Mouse (Mus musculus) limb, embryonic 14.5 days (tissue): ENCODE data around the gene Tmem145. TPM values are rescaled to one million over a fixed set of nuclear protein-coding genes. Genes with fewer than 3 reads are reported as not detected.
A peak's percentile ranks its signal among the peaks of the same experiment; 100 is the strongest.

ENCODE experiments used
- ATAC-seq: fragments of 200-750 bp; cut with Nextera tagmentation; 2 replicates; pipeline ENCODE4 v1.8.0; 2017; ENCODE audit warnings: low read depth, moderate number of reproducible peaks, moderate TSS enrichment; ENCODE audit not compliant: low FRiP score
- DNase-seq: peaks from one replicate; pipeline ENCODE4 v3.0.0-alpha.2; 2015; ENCODE audit warnings: low spot score
- H3K27ac ChIP-seq: fragments of 300-500 bp; sonication (generic); replicated peaks from 2 replicates; pipeline ENCODE4 v1.5.1; 2014; ENCODE audit warnings: low read depth, mild to moderate bottlenecking, low read length, moderate library complexity, mixed read lengths
- H3K27me3 ChIP-seq: fragments of 300-500 bp; sonication (generic); 2 replicates; pipeline ENCODE4 v1.6.1; 2014; ENCODE audit warnings: low read length, mixed read lengths; ENCODE audit not compliant: control insufficient read depth, insufficient read depth
- H3K36me3 ChIP-seq: fragments of 300-500 bp; sonication (generic); 2 replicates; pipeline ENCODE4 v1.6.1; 2014; ENCODE audit warnings: mild to moderate bottlenecking, low read length, moderate library complexity, mixed read lengths; ENCODE audit not compliant: control insufficient read depth, insufficient read depth
- H3K4me1 ChIP-seq: fragments of 300-500 bp; sonication (generic); 2 replicates; pipeline ENCODE4 v1.6.1; 2014; ENCODE audit warnings: antibody characterized with exemption, low read length, mixed read lengths; ENCODE audit not compliant: control insufficient read depth, insufficient read depth
- H3K4me2 ChIP-seq: fragments of 300-500 bp; sonication (generic); replicated peaks from 2 replicates; pipeline ENCODE4 v1.6.1; 2014; ENCODE audit warnings: low read depth, mild to moderate bottlenecking, low read length, moderate library complexity; ENCODE audit not compliant: severe bottlenecking
- H3K4me3 ChIP-seq: fragments of 300-500 bp; sonication (generic); replicated peaks from 2 replicates; pipeline ENCODE4 v1.5.1; 2014; ENCODE audit warnings: low read length
- H3K9ac ChIP-seq: fragments of 300-500 bp; sonication (generic); 2 replicates; pipeline ENCODE4 v1.6.1; 2014; ENCODE audit warnings: mild to moderate bottlenecking, low read depth, low read length, moderate library complexity; ENCODE audit not compliant: severe bottlenecking
- H3K9me3 ChIP-seq: fragments of 300-500 bp; sonication (generic); 2 replicates; pipeline ENCODE4 v1.6.1; 2016; ENCODE audit warnings: low read length; ENCODE audit not compliant: control insufficient read depth
- POLR2A ChIP-seq: fragments of 200-500 bp; IDR thresholded peaks from 2 replicates; pipeline ENCODE4 v1.8.0; 2012; ENCODE audit warnings: inconsistent platforms, mild to moderate bottlenecking, moderate library complexity, borderline replicate concordance; ENCODE audit not compliant: insufficient read depth, insufficient read length; ENCODE audit errors: extremely low read depth
- WGBS: fragments of 180-500 bp; shearing (Covaris S2); extraction: QIAGEN DNeasy Blood & Tissue Kit; methylation state at CpG from one replicate; pipeline ENCODE4 v1.1.7; 2014; 5-methylcytosine and 5-hydroxymethylcytosine counted together
- polyA plus RNA-seq, 2 experiments: library from polyadenylated mRNA; depleted of rRNA in 1 of 2; stranded (reverse) in 1 of 2; unstranded in 1 of 2; fragments of >200 nt; fragmentation: Nextera tagmentation in 1 of 2; extraction: Ambion mirVana in 1 of 2; gene quantifications; 2 replicates each; pipeline versions ENCODE4 v1.2.1 to v1.2.3; 2012 to 2014

Gene Tmem145
- polyA plus RNA-seq, 2 experiments, result 0.80 to 4.4 TPM

- TF ChIP-seq POLR2A, result peak; percentile 65; the same call in 1 of the 2 replicates
- Histone ChIP-seq H3K27me3 (no peaks in the 10 kb centered on the region), H3K4me3 (peak overlapping the region; percentile 85), H3K4me2 (peak overlapping the region; percentile 97), H3K9ac (peak overlapping the region; percentile 78), H3K36me3 (peaks cover 27% of the 10 kb centered on the region), H3K4me1 (peaks cover 35% of the 10 kb centered on the region), H3K9me3 (no peaks in the 10 kb centered on the region), H3K27ac (peak overlapping the region; percentile 99)
- DNase-seq, result peak; percentile 96
- 0% methylated on average over 63 of the region's 108 CpGs for WGBS
- peak; percentile 75 for ATAC-seq
Observed at GRCm38 (mm10) chr7:25281734-25282601, 23.9 kb upstream of the Tmem145 start.

GRCm38 (mm10) chr7:25282731-25283211, 23.1 kb upstream of the Tmem145 start:
- Histone ChIP-seq H3K9ac (peak overlapping the region; percentile 78), H3K27me3 (no peaks in the 10 kb centered on the region), H3K9me3 (no peaks in the 10 kb centered on the region), H3K36me3 (peaks cover 35% of the 10 kb centered on the region), H3K4me1 (peaks cover 28% of the 10 kb centered on the region), H3K4me2 (peak overlapping the region; percentile 97), H3K27ac (peak overlapping the region; percentile 99), H3K4me3 (peak overlapping the region; percentile 85)
- DNase-seq (peak; percentile 32), ATAC-seq (no peak)
- WGBS, result under 1% methylated on average over 28 of the region's 36 CpGs
- no peak for TF ChIP-seq POLR2A

GRCm38 (mm10) chr7:25283637-25284036, 22.3 kb upstream of the Tmem145 start:
- no peak for TF ChIP-seq POLR2A
- 13% methylated on average over 5 of the region's 5 CpGs for WGBS
- no peak for ATAC-seq
- Histone ChIP-seq H3K4me2 (peak overlapping the region; percentile 97), H3K4me3 (peak overlapping the region; percentile 85), H3K4me1 (peaks cover 27% of the 10 kb centered on the region), H3K36me3 (peaks cover 44% of the 10 kb centered on the region), H3K27ac (peak overlapping the region; percentile 99), H3K9ac (peak overlapping the region; percentile 78), H3K27me3 (no peaks in the 10 kb centered on the region), H3K9me3 (no peaks in the 10 kb centered on the region)
- peak; percentile 27 for DNase-seq

GRCm38 (mm10) chr7:25284171-25284570, 21.7 kb upstream of the Tmem145 start:
- Histone ChIP-seq H3K4me1 (peaks cover 27% of the 10 kb centered on the region), H3K36me3 (peaks cover 49% of the 10 kb centered on the region), H3K27me3 (no peaks in the 10 kb centered on the region), H3K4me2 (peak overlapping the region; percentile 97), H3K27ac (no peak overlapping the region; the same call in 1 of the 2 replicates), H3K9me3 (no peaks in the 10 kb centered on the region), H3K4me3 (peak overlapping the region; percentile 85), H3K9ac (peak overlapping the region; percentile 78)
- 66% methylated on average over 2 of the region's 2 CpGs for WGBS
- DNase-seq, result no peak
- no peak for TF ChIP-seq POLR2A
- ATAC-seq, result no peak

GRCm38 (mm10) chr7:25284766-25285165, 21.1 kb upstream of the Tmem145 start:
- WGBS, result 75% methylated on average over 5 of the region's 5 CpGs

More at GRCm38 (mm10) chr7:25284766-25285165, 21.1 kb upstream of the Tmem145 start:
- ATAC-seq, result no peak
- Histone ChIP-seq H3K4me3 (0 out of 2 replicates have a peak overlapping the region, but pooled peaks have one; percentile 85), H3K9ac (no peak overlapping the region), H3K36me3 (peaks cover 55% of the 10 kb centered on the region), H3K9me3 (no peaks in the 10 kb centered on the region), H3K27me3 (no peaks in the 10 kb centered on the region), H3K4me2 (peak overlapping the region; percentile 97; the same call in 1 of the 2 replicates), H3K4me1 (peaks cover 24% of the 10 kb centered on the region), H3K27ac (no peak overlapping the region)
- no peak for TF ChIP-seq POLR2A
- no peak for DNase-seq
